Mouse (Mus musculus) limb, embryonic 13.5 days (tissue): ENCODE measurements at regions not wholly inside any gene's neighbourhood (a gene's known extent, or its start where the extent isn't known, plus 50 kb on each side); places are given as distances from the start of the nearest gene placed in this dataset.

ENCODE experiments used
- ATAC-seq: fragments of 200-750 bp; cut with Nextera tagmentation; 2 replicates; pipeline ENCODE4 v1.8.0; 2017; ENCODE audit warnings: low read depth, moderate number of reproducible peaks, moderate TSS enrichment; ENCODE audit not compliant: low FRiP score
- H3K27ac ChIP-seq: fragments of 300-500 bp; sonication (generic); 2 replicates; pipeline ENCODE4 v1.5.1; 2015; ENCODE audit warnings: inconsistent platforms, mild to moderate bottlenecking, moderate library complexity
- H3K27me3 ChIP-seq: fragments of 300-500 bp; sonication (generic); 2 replicates; pipeline ENCODE4 v1.6.1; 2015; ENCODE audit warnings: mild to moderate bottlenecking, inconsistent platforms
- H3K36me3 ChIP-seq: fragments of 300-500 bp; sonication (generic); 2 replicates; pipeline ENCODE4 v1.6.1; 2015; ENCODE audit warnings: inconsistent platforms, mild to moderate bottlenecking, moderate library complexity
- H3K4me1 ChIP-seq: fragments of 300-500 bp; sonication (generic); 2 replicates; pipeline ENCODE4 v1.6.1; 2015; ENCODE audit warnings: inconsistent platforms
- H3K4me2 ChIP-seq: fragments of 300-500 bp; sonication (generic); replicated peaks from 2 replicates; pipeline ENCODE4 v1.6.1; 2015; ENCODE audit warnings: inconsistent platforms, mild to moderate bottlenecking, moderate library complexity
- H3K4me3 ChIP-seq: fragments of 300-500 bp; sonication (generic); 2 replicates; pipeline ENCODE4 v1.5.1; 2015; ENCODE audit warnings: moderate library complexity, mild to moderate bottlenecking, inconsistent platforms
- H3K9ac ChIP-seq: fragments of 300-500 bp; sonication (generic); 2 replicates; pipeline ENCODE4 v1.6.1; 2015; ENCODE audit warnings: mild to moderate bottlenecking, inconsistent platforms
- H3K9me3 ChIP-seq: fragments of 300-500 bp; sonication (generic); 2 replicates; pipeline ENCODE4 v1.6.1; 2016; ENCODE audit warnings: inconsistent platforms
- WGBS: fragments of 180-500 bp; shearing (Covaris S2); methylation state at CpG from one replicate; pipeline ENCODE4 v1.1.7; 2015; 5-methylcytosine and 5-hydroxymethylcytosine counted together

DNA sequence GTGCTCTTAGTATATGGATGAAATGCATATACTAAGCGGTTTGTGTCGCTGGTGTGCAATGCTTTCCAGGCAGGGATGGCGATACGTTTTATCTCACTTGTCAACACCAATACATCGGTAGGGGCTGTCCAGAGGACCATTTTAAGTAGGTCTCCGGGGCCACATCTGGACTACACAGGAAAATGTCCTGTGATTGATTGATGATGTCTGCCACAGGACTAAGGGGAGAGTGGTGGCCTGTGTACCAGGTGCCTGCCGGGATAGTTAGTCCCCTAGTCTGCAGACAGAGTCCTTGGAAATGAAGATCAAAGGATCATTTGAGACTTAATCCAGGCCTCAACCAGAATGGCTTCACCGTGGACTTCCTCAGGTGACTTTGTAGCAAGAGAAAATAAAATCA, 460.6 kb downstream of the Bnc2 start:
- 35% methylated on average over 8 of the region's 8 CpGs for WGBS
- no peak overlapping the region for H3K4me2 ChIP-seq
- no peaks in the 10 kb centered on the region for H3K9me3 ChIP-seq
- ATAC-seq: no peak
- H3K4me1 ChIP-seq: peaks cover 27% of the 10 kb centered on the region
- H3K27ac ChIP-seq: no peak overlapping the region
- H3K36me3 ChIP-seq: no peaks in the 10 kb centered on the region
- no peaks in the 10 kb centered on the region; the same call in 1 of the 2 replicates for H3K27me3 ChIP-seq
- H3K9ac ChIP-seq: no peak overlapping the region
- no peak overlapping the region for H3K4me3 ChIP-seq

DNA sequence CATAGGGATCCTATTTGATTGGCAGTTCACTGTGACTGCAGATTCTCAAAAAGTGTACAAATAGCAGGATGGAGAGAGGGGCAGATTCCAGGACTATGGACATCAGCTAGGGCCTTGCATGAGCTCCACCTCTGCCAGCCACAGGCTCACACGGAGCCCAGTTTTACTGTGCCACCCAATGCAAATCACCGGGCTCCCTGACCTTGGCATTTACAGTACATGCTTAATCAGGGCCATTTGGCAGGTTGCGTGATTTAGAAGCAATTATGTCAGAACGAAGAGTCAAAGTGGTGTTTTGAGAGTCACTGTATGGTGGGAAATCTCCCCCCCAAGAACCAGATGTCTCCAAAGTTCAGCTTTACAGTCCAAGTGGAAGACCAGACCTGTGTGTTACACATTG, 456.1 kb downstream of the Bnc2 start:
- Histone ChIP-seq H3K4me3 (no peak overlapping the region), H3K36me3 (no peaks in the 10 kb centered on the region), H3K4me1 (peaks cover 8% of the 10 kb centered on the region), H3K27me3 (no peaks in the 10 kb centered on the region; the same call in 1 of the 2 replicates), H3K27ac (no peak overlapping the region), H3K4me2 (no peak overlapping the region), H3K9me3 (no peaks in the 10 kb centered on the region), H3K9ac (no peak overlapping the region)
- 75% methylated on average over 4 of the region's 4 CpGs for WGBS
- ATAC-seq: no peak

DNA sequence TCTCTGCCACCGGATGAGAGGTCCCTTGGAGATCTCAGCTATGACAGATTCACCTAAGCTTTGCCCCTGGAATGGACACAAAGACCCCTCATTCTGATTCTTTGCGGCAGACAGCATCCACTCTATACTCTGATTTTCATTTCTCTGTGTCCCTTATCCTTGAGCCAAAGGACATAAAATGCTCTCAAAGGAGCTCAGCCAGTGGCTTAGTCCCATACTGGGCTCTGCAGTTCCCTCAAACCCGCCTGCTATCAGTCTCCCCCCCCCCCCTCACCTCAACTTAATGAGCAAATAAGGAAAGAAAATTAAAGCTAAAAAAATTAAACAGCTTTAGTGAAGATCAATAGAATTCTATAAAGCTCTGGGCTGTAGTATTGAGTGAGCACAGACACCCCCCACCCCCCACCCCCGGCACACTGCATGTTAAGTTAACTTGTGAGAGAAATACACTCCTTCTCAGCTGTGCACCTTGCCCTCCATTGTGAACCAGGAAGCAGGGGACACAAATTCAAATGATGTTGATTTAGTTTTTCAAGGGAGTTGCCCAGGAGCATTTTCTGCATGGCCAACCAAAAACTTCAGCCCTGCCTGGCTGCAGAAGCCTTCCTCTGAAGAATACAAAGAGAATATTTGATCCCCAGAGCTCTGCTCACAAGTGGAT, 452.9 kb downstream of the Bnc2 start:
- H3K4me3 ChIP-seq: no peak overlapping the region
- H3K9ac ChIP-seq: no peak overlapping the region
- no peaks in the 10 kb centered on the region for H3K4me1 ChIP-seq
- no peaks in the 10 kb centered on the region for H3K36me3 ChIP-seq
- no peaks in the 10 kb centered on the region; the same call in 1 of the 2 replicates for H3K27me3 ChIP-seq
- WGBS: 78% methylated on average over 4 of the region's 4 CpGs
- H3K27ac ChIP-seq: no peak overlapping the region
- no peak overlapping the region for H3K4me2 ChIP-seq
- no peaks in the 10 kb centered on the region for H3K9me3 ChIP-seq
- no peak for ATAC-seq

DNA sequence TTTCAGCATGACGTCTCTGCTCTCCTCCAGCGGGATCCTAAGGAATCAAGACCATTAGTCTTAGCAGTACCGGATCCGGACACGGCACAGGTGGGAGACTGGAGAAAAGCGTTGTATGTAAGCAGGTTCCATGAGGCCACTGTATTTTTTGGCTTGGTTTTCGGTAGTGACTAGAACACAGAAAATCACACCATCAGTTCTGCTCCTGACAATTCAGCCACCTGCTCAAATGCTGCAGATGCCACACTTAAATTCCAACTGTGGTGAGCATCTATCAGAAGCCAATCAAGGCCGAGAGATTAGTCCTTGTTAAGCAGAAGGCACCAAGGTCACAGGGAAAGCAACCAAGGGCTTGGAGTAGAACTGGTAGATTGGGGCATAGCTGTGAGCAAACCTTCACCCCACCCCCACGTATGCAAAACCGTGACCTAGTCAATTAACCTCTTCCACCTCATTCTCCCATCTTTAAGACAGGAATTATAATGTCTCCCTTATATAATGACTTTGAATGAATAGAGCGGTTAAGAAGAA, 452.2 kb downstream of the Bnc2 start:
- Histone ChIP-seq H3K27me3 (no peaks in the 10 kb centered on the region; the same call in 1 of the 2 replicates), H3K4me1 (no peaks in the 10 kb centered on the region), H3K4me2 (no peak overlapping the region), H3K9me3 (no peaks in the 10 kb centered on the region), H3K4me3 (no peak overlapping the region), H3K27ac (no peak overlapping the region), H3K36me3 (no peaks in the 10 kb centered on the region), H3K9ac (no peak overlapping the region)
- ATAC-seq: no peak
- WGBS: 88% methylated on average over 11 of the region's 11 CpGs

DNA sequence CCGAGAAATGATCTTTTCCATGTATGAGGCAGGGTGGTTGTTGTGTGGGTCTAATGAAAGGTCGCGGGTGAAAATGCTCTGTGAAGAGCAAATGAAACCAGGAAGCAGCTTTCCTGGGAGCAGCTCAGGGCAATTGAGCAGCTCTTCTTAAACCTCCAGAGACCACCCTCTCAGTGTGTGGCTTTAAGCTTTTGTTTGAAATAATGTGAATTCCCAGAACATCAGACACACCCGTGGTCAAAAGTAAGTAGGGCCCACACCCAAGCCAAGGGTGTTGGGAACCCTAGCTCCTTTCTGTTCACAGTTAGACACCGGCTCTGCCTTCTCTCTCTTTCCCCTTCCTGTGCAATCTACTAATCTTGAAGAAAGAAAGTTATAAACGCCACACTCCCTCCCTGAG, 450.5 kb downstream of the Bnc2 start:
- Histone ChIP-seq H3K27ac (no peak overlapping the region), H3K4me3 (no peak overlapping the region), H3K27me3 (no peaks in the 10 kb centered on the region), H3K9me3 (no peaks in the 10 kb centered on the region), H3K4me1 (no peaks in the 10 kb centered on the region), H3K9ac (no peak overlapping the region), H3K4me2 (no peak overlapping the region), H3K36me3 (no peaks in the 10 kb centered on the region)
- WGBS: 68% methylated on average over 6 of the region's 6 CpGs
- no peak for ATAC-seq
